Mouse (Mus musculus): ENCODE measurements at regions not wholly inside any gene's neighbourhood (a gene's known extent, or its start where the extent isn't known, plus 50 kb on each side); places are given as distances from the start of the nearest gene placed in this dataset.

GRCm38 (mm10) chr6:94946352-94946900 lies 170.6 kb upstream of the Kbtbd8 start:
- no peaks in the 10 kb centered on the region for H3K36me3 ChIP-seq (replicated peaks; ENCODE audit: control insufficient read depth, insufficient read depth, low read depth)
- DNase-seq (ENCODE audit: low read depth in 3 of 3, low spot score in 3 of 3) (no peak), ATAC-seq (ENCODE audit: insufficient read depth) (no peak)
- WGBS (ENCODE audit: insufficient replicate concordance): 58% methylated on average over 6 of the region's 6 CpGs
- H3K27ac ChIP-seq: no peak overlapping the region
- no peak overlapping the region for H3K9ac ChIP-seq (replicated peaks)
- no peaks in the 10 kb centered on the region for H3K27me3 ChIP-seq (ENCODE audit: control insufficient read depth, insufficient read depth, low read length)
- no peaks in the 10 kb centered on the region for H3K4me1 ChIP-seq (replicated peaks; ENCODE audit: control insufficient read depth in 2 of 2, insufficient read depth in 2 of 2, low read length in 1 of 2)
- no peak for TF ChIP-seq EP300 (IDR thresholded peaks at IDR 0.05; ENCODE audit: low read depth)
- no peak for TF ChIP-seq CTCF (IDR thresholded peaks at IDR 0.05; ENCODE audit: low read depth)
- no peak overlapping the region for H3K4me2 ChIP-seq (ENCODE audit: low read depth)
- no peak overlapping the region for H3K4me3 ChIP-seq (ENCODE audit: insufficient read depth in 1 of 2, low read depth in 2 of 2, low read length in 2 of 2)
- no peaks in the 10 kb centered on the region for H3K9me3 ChIP-seq (ENCODE audit: control insufficient read depth, low read length)

GRCm38 (mm10) chr6:94945715-94946114 lies 171.3 kb upstream of the Kbtbd8 start:
- no peaks in the 10 kb centered on the region for H3K4me1 ChIP-seq (replicated peaks; ENCODE audit: control insufficient read depth in 2 of 2, insufficient read depth in 2 of 2, low read length in 1 of 2)
- no peaks in the 10 kb centered on the region for H3K9me3 ChIP-seq (ENCODE audit: control insufficient read depth, low read length)
- H3K4me2 ChIP-seq (ENCODE audit: low read depth): no peak overlapping the region
- no peak overlapping the region for H3K9ac ChIP-seq (replicated peaks)
- no peak overlapping the region for H3K27ac ChIP-seq
- 50% methylated on average over 5 of the region's 5 CpGs for WGBS (ENCODE audit: insufficient replicate concordance)
- H3K27me3 ChIP-seq (ENCODE audit: control insufficient read depth, insufficient read depth, low read length): no peaks in the 10 kb centered on the region
- ATAC-seq (ENCODE audit: insufficient read depth) (no peak), DNase-seq (ENCODE audit: low read depth in 3 of 3, low spot score in 3 of 3) (no peak)
- H3K4me3 ChIP-seq (ENCODE audit: insufficient read depth in 1 of 2, low read depth in 2 of 2, low read length in 2 of 2): no peak overlapping the region
- TF ChIP-seq CTCF (IDR thresholded peaks at IDR 0.05; ENCODE audit: low read depth): no peak
- no peak for TF ChIP-seq EP300 (IDR thresholded peaks at IDR 0.05; ENCODE audit: low read depth)
- H3K36me3 ChIP-seq (replicated peaks; ENCODE audit: control insufficient read depth, insufficient read depth, low read depth): no peaks in the 10 kb centered on the region

GRCm38 (mm10) chr6:94944196-94944595 lies 172.8 kb upstream of the Kbtbd8 start:
- H3K4me3 ChIP-seq (ENCODE audit: insufficient read depth in 1 of 2, low read depth in 2 of 2, low read length in 2 of 2): no peak overlapping the region
- H3K36me3 ChIP-seq (replicated peaks; ENCODE audit: control insufficient read depth, insufficient read depth, low read depth): no peaks in the 10 kb centered on the region
- no peak for TF ChIP-seq CTCF (IDR thresholded peaks at IDR 0.05; ENCODE audit: low read depth)
- TF ChIP-seq EP300 (IDR thresholded peaks at IDR 0.05; ENCODE audit: low read depth): no peak
- WGBS (ENCODE audit: insufficient replicate concordance): 50% methylated on average over 4 of the region's 4 CpGs
- no peak overlapping the region for H3K4me2 ChIP-seq (ENCODE audit: low read depth)
- DNase-seq (ENCODE audit: low read depth in 3 of 3, low spot score in 3 of 3) (no peak), ATAC-seq (ENCODE audit: insufficient read depth) (no peak)
- no peaks in the 10 kb centered on the region for H3K27me3 ChIP-seq (ENCODE audit: control insufficient read depth, insufficient read depth, low read length)
- H3K27ac ChIP-seq: no peak overlapping the region
- H3K4me1 ChIP-seq (replicated peaks; ENCODE audit: control insufficient read depth in 2 of 2, insufficient read depth in 2 of 2, low read length in 1 of 2): no peaks in the 10 kb centered on the region
- H3K9ac ChIP-seq (replicated peaks): no peak overlapping the region
- H3K9me3 ChIP-seq (ENCODE audit: control insufficient read depth, low read length): no peaks in the 10 kb centered on the region

GRCm38 (mm10) chr6:94938949-94939348 lies 178.1 kb upstream of the Kbtbd8 start:
- H3K4me3 ChIP-seq (ENCODE audit: insufficient read depth in 1 of 2, low read depth in 2 of 2, low read length in 2 of 2): no peak overlapping the region
- no peaks in the 10 kb centered on the region for H3K36me3 ChIP-seq (replicated peaks; ENCODE audit: control insufficient read depth, insufficient read depth, low read depth)
- H3K9ac ChIP-seq (replicated peaks): no peak overlapping the region
- H3K4me1 ChIP-seq (replicated peaks; ENCODE audit: control insufficient read depth in 2 of 2, insufficient read depth in 2 of 2, low read length in 1 of 2): no peaks in the 10 kb centered on the region
- TF ChIP-seq CTCF (IDR thresholded peaks at IDR 0.05; ENCODE audit: low read depth): no peak
- TF ChIP-seq EP300 (IDR thresholded peaks at IDR 0.05; ENCODE audit: low read depth): no peak
- ATAC-seq (ENCODE audit: insufficient read depth) (no peak), DNase-seq (ENCODE audit: low read depth in 3 of 3, low spot score in 3 of 3) (no peak)
- H3K27ac ChIP-seq: no peak overlapping the region
- 29% methylated on average over 2 of the region's 2 CpGs for WGBS (ENCODE audit: insufficient replicate concordance)
- no peaks in the 10 kb centered on the region for H3K9me3 ChIP-seq (ENCODE audit: control insufficient read depth, low read length)
- H3K27me3 ChIP-seq (ENCODE audit: control insufficient read depth, insufficient read depth, low read length): no peaks in the 10 kb centered on the region
- H3K4me2 ChIP-seq (ENCODE audit: low read depth): no peak overlapping the region

GRCm38 (mm10) chr6:94936206-94936605 lies 180.8 kb upstream of the Kbtbd8 start:
- TF ChIP-seq EP300 (IDR thresholded peaks at IDR 0.05; ENCODE audit: low read depth): no peak
- TF ChIP-seq CTCF (IDR thresholded peaks at IDR 0.05; ENCODE audit: low read depth): no peak
- Histone ChIP-seq H3K9me3 (ENCODE audit: control insufficient read depth, low read length) (no peaks in the 10 kb centered on the region), H3K4me2 (ENCODE audit: low read depth) (no peak overlapping the region), H3K4me1 (replicated peaks; ENCODE audit: control insufficient read depth in 2 of 2, insufficient read depth in 2 of 2, low read length in 1 of 2) (no peaks in the 10 kb centered on the region), H3K36me3 (replicated peaks; ENCODE audit: control insufficient read depth, insufficient read depth, low read depth) (no peaks in the 10 kb centered on the region), H3K9ac (replicated peaks) (no peak overlapping the region), H3K27ac (no peak overlapping the region), H3K27me3 (ENCODE audit: control insufficient read depth, insufficient read depth, low read length) (no peaks in the 10 kb centered on the region), H3K4me3 (ENCODE audit: insufficient read depth in 1 of 2, low read depth in 2 of 2, low read length in 2 of 2) (no peak overlapping the region)
- WGBS (ENCODE audit: insufficient replicate concordance): 39% methylated on average over 5 of the region's 5 CpGs
- DNase-seq (ENCODE audit: low read depth in 3 of 3, low spot score in 3 of 3): no peak
- no peak for ATAC-seq (ENCODE audit: insufficient read depth)
